ENCODE assay signal across 19 mouse cellular contexts in the genomic region with DNA sequence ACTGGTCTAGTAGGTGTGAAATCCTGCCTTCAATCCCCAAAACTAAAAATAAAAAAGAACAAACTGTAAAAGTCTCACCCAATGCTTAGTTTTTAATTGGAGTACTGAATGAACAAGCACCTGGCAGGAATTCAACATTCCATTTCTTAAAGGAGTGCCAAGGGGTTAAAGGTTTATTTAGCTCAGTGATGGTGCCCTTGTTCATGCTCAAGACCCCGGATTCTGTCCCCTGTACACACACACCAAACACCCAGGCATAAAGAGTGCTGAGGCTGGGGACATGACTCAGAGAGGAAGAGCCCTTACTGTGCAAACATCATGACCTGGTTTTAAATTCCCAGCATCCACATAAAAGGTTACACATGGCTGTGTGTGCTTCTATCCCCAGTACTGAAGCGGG. TPM values are rescaled to one million over a fixed set of nuclear protein-coding genes. Genes with fewer than 3 reads are reported as not detected.
DNase-seq lines count a peak whose midpoint lies in the region; ATAC-seq lines count a peak whose summit lies in the region.
"Had no signal": no experiment of that assay in that cellular context is flagged by ENCODE, and none has a peak within 500 bp of the region (broad histone marks: within the 10 kb centered on the region; RNA-seq: fewer than 3 reads in every experiment).

No protein-coding gene starts in this region.

- no peak overlapping the region for H3K4me3 ChIP-seq in forebrain, embryonic 16.5 days (replicated peaks; ENCODE audit: low read length)
- H3K4me3 ChIP-seq in forebrain, embryonic 15.5 days = no peak overlapping the region
- H3K4me3 ChIP-seq in neural tube, embryonic 15.5 days (replicated peaks) = no peak overlapping the region
- H3K4me3 ChIP-seq: embryonic facial prominence, embryonic 13.5 days; hindbrain, embryonic 10.5 days; left cerebral cortex, adult 2 months had no signal

- ATAC-seq in forebrain, embryonic 16.5 days = 0 out of 2 replicates have a peak, but pooled peaks have one; percentile 46
- ATAC-seq in forebrain, embryonic 15.5 days (replicated peaks) = no peak
- no peak for ATAC-seq in neural tube, embryonic 15.5 days (ENCODE audit: low FRiP score)
- ATAC-seq: Patski had no signal

- H3K4me2 ChIP-seq in forebrain, embryonic 16.5 days (ENCODE audit: low read length) = no peak overlapping the region
- H3K4me2 ChIP-seq in forebrain, embryonic 15.5 days (replicated peaks) = no peak overlapping the region
- H3K4me2 ChIP-seq in neural tube, embryonic 15.5 days = no peak overlapping the region
- H3K4me2 ChIP-seq: embryonic facial prominence, embryonic 13.5 days; liver, embryonic 11.5 days had no signal

- peak; percentile 91 for DNase-seq in kidney, adult 9 months
- no peak for DNase-seq in kidney, postnatal 4 days
- no peak for DNase-seq in neural tube, embryonic 10.5 days (ENCODE audit: extremely low spot score, low spot score)
- DNase-seq in left cerebral cortex, postnatal 36 days (ENCODE audit: low spot score in 2 of 2) = no peak
- no peak for DNase-seq in embryo, embryonic 10.5 days (ENCODE audit: low spot score)
- DNase-seq: cerebellum, adult 11 months; cerebellum, postnatal 36 days; midbrain, embryonic 14.5 days; right cerebral cortex, postnatal 14 days; thymus, postnatal 36 days had no signal

- no peaks in the 10 kb centered on the region for H3K27me3 ChIP-seq in forebrain, embryonic 16.5 days (replicated peaks; ENCODE audit: control insufficient read depth, insufficient read depth, low read length)
- H3K27me3 ChIP-seq in forebrain, embryonic 15.5 days = no peaks in the 10 kb centered on the region
- H3K27me3 ChIP-seq in neural tube, embryonic 15.5 days (replicated peaks) = no peaks in the 10 kb centered on the region
- H3K27me3 ChIP-seq: embryonic facial prominence, embryonic 13.5 days had no signal

- intact Hi-C loops in left cerebral cortex, postnatal 36 days (cut with DNase I) = no loop called here

- 63% methylated on average over 2 of the region's 2 CpGs for WGBS in forebrain, embryonic 16.5 days
- WGBS in forebrain, embryonic 15.5 days = 55% methylated on average over 2 of the region's 2 CpGs
- 59% methylated on average over 2 of the region's 2 CpGs for WGBS in neural tube, embryonic 15.5 days

- H3K9me3 ChIP-seq in forebrain, embryonic 16.5 days (ENCODE audit: control insufficient read depth, low read length) = no peaks in the 10 kb centered on the region
- H3K9me3 ChIP-seq in forebrain, embryonic 15.5 days = no peaks in the 10 kb centered on the region
- no peaks in the 10 kb centered on the region for H3K9me3 ChIP-seq in neural tube, embryonic 15.5 days (replicated peaks)
- H3K9me3 ChIP-seq: embryonic facial prominence, embryonic 13.5 days; hindbrain, embryonic 10.5 days had no signal

- peaks cover 18% of the 10 kb centered on the region for H3K4me1 ChIP-seq in forebrain, embryonic 16.5 days (replicated peaks; ENCODE audit: control insufficient read depth, insufficient read depth, low read length)
- peaks cover 16% of the 10 kb centered on the region for H3K4me1 ChIP-seq in forebrain, embryonic 15.5 days
- H3K4me1 ChIP-seq in neural tube, embryonic 15.5 days = peaks cover 16% of the 10 kb centered on the region

- no peaks in the 10 kb centered on the region for H3K36me3 ChIP-seq in forebrain, embryonic 16.5 days (ENCODE audit: control insufficient read depth, insufficient read depth)
- H3K36me3 ChIP-seq in forebrain, embryonic 15.5 days = no peaks in the 10 kb centered on the region
- H3K36me3 ChIP-seq in neural tube, embryonic 15.5 days = no peaks in the 10 kb centered on the region
- H3K36me3 ChIP-seq: embryonic facial prominence, embryonic 13.5 days; hindbrain, embryonic 10.5 days had no signal

- H3K9ac ChIP-seq in forebrain, embryonic 16.5 days (replicated peaks; ENCODE audit: low read depth, low read length) = no peak overlapping the region
- no peak overlapping the region for H3K9ac ChIP-seq in forebrain, embryonic 15.5 days (replicated peaks)
- H3K9ac ChIP-seq in neural tube, embryonic 15.5 days (replicated peaks) = no peak overlapping the region
- H3K9ac ChIP-seq: embryonic facial prominence, embryonic 13.5 days had no signal

- no peak overlapping the region for H3K27ac ChIP-seq in forebrain, embryonic 16.5 days (ENCODE audit: low read length)
- no peak overlapping the region for H3K27ac ChIP-seq in forebrain, embryonic 15.5 days (replicated peaks)
- H3K27ac ChIP-seq in neural tube, embryonic 15.5 days (replicated peaks) = 0 out of 2 replicates have a peak overlapping the region, but pooled peaks have one; percentile 5
- H3K27ac ChIP-seq: embryonic facial prominence, embryonic 13.5 days; hindbrain, embryonic 10.5 days; macrophage had no signal

RNA-seq across cellular contexts. Expression of gene Camsap2, which starts 15.5 kb away (rescaled TPM):
- polyA plus RNA-seq in forebrain, embryonic 16.5 days (2015; fragmentation: Nextera tagmentation; extraction: Ambion mirVana) = 30.8 and 32.0 TPM in 2 replicates
- 27.8 and 27.9 TPM in 2 replicates for polyA plus RNA-seq in forebrain, embryonic 15.5 days (2015; fragmentation: Nextera tagmentation; extraction: Ambion mirVana)
- 23.1 and 27.1 TPM in 2 replicates for polyA plus RNA-seq in neural tube, embryonic 15.5 days (2015; fragmentation: Nextera tagmentation; extraction: Ambion mirVana)
- total RNA-seq in left cerebral cortex, postnatal 36 days (2021) = 100 to 1,000 TPM; 129 to 138 TPM

RNA-seq across cellular contexts. Expression of gene Ddx59, which starts 53.7 kb away (rescaled TPM):
- polyA plus RNA-seq in forebrain, embryonic 16.5 days (2015; fragmentation: Nextera tagmentation; extraction: Ambion mirVana) = 17.2 and 19.0 TPM in 2 replicates
- 17.4 and 18.4 TPM in 2 replicates for polyA plus RNA-seq in forebrain, embryonic 15.5 days (2015; fragmentation: Nextera tagmentation; extraction: Ambion mirVana)
- polyA plus RNA-seq in neural tube, embryonic 15.5 days (2015; fragmentation: Nextera tagmentation; extraction: Ambion mirVana) = 15.6 and 15.8 TPM in 2 replicates
- 10 to 100 TPM in 1 of 2 experiments, 1 to 10 TPM in 1; 9.5 to 11.5 TPM for total RNA-seq in left cerebral cortex, postnatal 36 days (2021)
